Mouse (Mus musculus) liver, embryonic 16.5 days (tissue): Measurements from ENCODE around the gene Cbx7. TPM values are rescaled to one million over a fixed set of nuclear protein-coding genes. Genes with fewer than 3 reads are reported as not detected.
A peak's percentile ranks its signal among the peaks of the same experiment; 100 is the strongest.

Experiments used
- ATAC-seq: fragments of 200-750 bp; cut with Nextera tagmentation; 2 replicates; pipeline ENCODE4 v1.8.0; 2017; ENCODE audit warnings: low read depth, mild to moderate bottlenecking, moderate number of reproducible peaks, moderate library complexity
- H3K27ac ChIP-seq: fragments of 300-500 bp; sonication (generic); 2 replicates; pipeline ENCODE4 v1.5.1; 2014; ENCODE audit warnings: mild to moderate bottlenecking, low read length
- H3K27me3 ChIP-seq: fragments of 300-500 bp; sonication (generic); 2 replicates; pipeline ENCODE4 v1.6.1; 2014; ENCODE audit warnings: low read depth, low read length, mixed read lengths; ENCODE audit not compliant: control insufficient read depth, insufficient read depth
- H3K36me3 ChIP-seq: fragments of 300-500 bp; sonication (generic); 2 replicates; pipeline ENCODE4 v1.6.1; 2014; ENCODE audit warnings: mild to moderate bottlenecking; ENCODE audit not compliant: control insufficient read depth, insufficient read depth
- H3K4me1 ChIP-seq: fragments of 300-500 bp; sonication (generic); 2 replicates; pipeline ENCODE4 v1.6.1; 2014; ENCODE audit warnings: low read depth, low read length, mixed read lengths; ENCODE audit not compliant: control insufficient read depth
- H3K4me2 ChIP-seq: fragments of 300-500 bp; sonication (generic); 2 replicates; pipeline ENCODE4 v1.6.1; 2014; ENCODE audit warnings: low read depth, low read length, mixed read lengths
- H3K4me3 ChIP-seq: fragments of 300-500 bp; sonication (generic); 2 replicates; pipeline ENCODE4 v1.5.1; 2014; ENCODE audit warnings: low read depth, mild to moderate bottlenecking, low read length
- H3K9ac ChIP-seq: fragments of 300-500 bp; sonication (generic); 2 replicates; pipeline ENCODE4 v1.6.1; 2014; ENCODE audit warnings: low read depth, low read length
- H3K9me3 ChIP-seq: fragments of 300-500 bp; sonication (generic); replicated peaks from 2 replicates; pipeline ENCODE4 v1.6.1; 2016; ENCODE audit warnings: low read length; ENCODE audit not compliant: control insufficient read depth
- WGBS: fragments of 180-500 bp; shearing (Covaris S2); extraction: QIAGEN DNeasy Blood & Tissue Kit; methylation state at CpG from one replicate; pipeline ENCODE4 v1.1.7; 2014; ENCODE audit not compliant: insufficient replicate concordance; 5-methylcytosine and 5-hydroxymethylcytosine counted together
- polyA plus RNA-seq: library from polyadenylated mRNA; unstranded; fragments of >200 nt; fragmentation: Nextera tagmentation; extraction: Ambion mirVana; gene quantifications from 2 replicates; pipeline ENCODE4 v1.2.1, GENCODE M21; 2015

Gene Cbx7
- polyA plus RNA-seq, 1 experiment from 2014 or later, result 1.2 TPM

- Histone ChIP-seq H3K27me3 (peaks cover 60% of the 10 kb centered on the region), H3K36me3 (no peaks in the 10 kb centered on the region), H3K4me2 (peak overlapping the region; percentile 71), H3K4me1 (no peaks in the 10 kb centered on the region; the same call in none of the 2 replicates), H3K27ac (no peak overlapping the region), H3K4me3 (peak overlapping the region; percentile 54), H3K9ac (peak overlapping the region; percentile 41), H3K9me3 (no peaks in the 10 kb centered on the region)
- peak; percentile 43; the same call in 1 of the 2 replicates for ATAC-seq
- 0% methylated on average over 33 of the region's 36 CpGs for WGBS
Measured at GRCm38 (mm10) chr15:80013256-80014030, 42.5 kb upstream of the Cbx7 start.

GRCm38 (mm10) chr15:80012527-80013201 is 41.7 kb upstream of the Cbx7 start:
- no peaks in the 10 kb centered on the region for H3K36me3 ChIP-seq
- peaks cover 60% of the 10 kb centered on the region for H3K27me3 ChIP-seq
- peak overlapping the region; percentile 54 for H3K4me3 ChIP-seq
- peak; percentile 61; the same call in 1 of the 2 replicates for ATAC-seq
- no peak overlapping the region for H3K27ac ChIP-seq
- WGBS, result under 1% methylated on average over 53 of the region's 60 CpGs
- peak overlapping the region; percentile 71 for H3K4me2 ChIP-seq
- no peaks in the 10 kb centered on the region; the same call in none of the 2 replicates for H3K4me1 ChIP-seq
- H3K9me3 ChIP-seq, result no peaks in the 10 kb centered on the region
- peak overlapping the region; percentile 28 for H3K9ac ChIP-seq

GRCm38 (mm10) chr15:80011778-80012526 is 41.0 kb upstream of the Cbx7 start:
- ATAC-seq, result peak; percentile 18; the same call in 1 of the 2 replicates
- peak overlapping the region; percentile 25; the same call in 1 of the 2 replicates for H3K9ac ChIP-seq
- H3K9me3 ChIP-seq, result no peaks in the 10 kb centered on the region
- H3K4me2 ChIP-seq, result peak overlapping the region; percentile 71
- peaks cover 60% of the 10 kb centered on the region for H3K27me3 ChIP-seq
- WGBS, result 2% methylated on average over 51 of the region's 56 CpGs
- H3K27ac ChIP-seq, result no peak overlapping the region
- H3K4me1 ChIP-seq, result no peaks in the 10 kb centered on the region; the same call in none of the 2 replicates
- no peaks in the 10 kb centered on the region for H3K36me3 ChIP-seq
- H3K4me3 ChIP-seq, result peak overlapping the region; percentile 54

GRCm38 (mm10) chr15:80011194-80011593 is 40.3 kb upstream of the Cbx7 start:
- no peaks in the 10 kb centered on the region; the same call in none of the 2 replicates for H3K4me1 ChIP-seq
- no peak overlapping the region for H3K27ac ChIP-seq
- WGBS, result 21% methylated on average over 6 of the region's 6 CpGs
- H3K4me3 ChIP-seq, result no peak overlapping the region
- H3K4me2 ChIP-seq, result no peak overlapping the region
- no peak overlapping the region for H3K9ac ChIP-seq
- no peaks in the 10 kb centered on the region for H3K36me3 ChIP-seq
- peaks cover 58% of the 10 kb centered on the region for H3K27me3 ChIP-seq
- ATAC-seq, result no peak
- H3K9me3 ChIP-seq, result no peaks in the 10 kb centered on the region

- no peak overlapping the region for H3K9ac ChIP-seq
- H3K4me2 ChIP-seq, result no peak overlapping the region
- H3K27ac ChIP-seq, result no peak overlapping the region
- WGBS, result 56% methylated on average over 7 of the region's 7 CpGs
- H3K4me3 ChIP-seq, result no peak overlapping the region
- no peaks in the 10 kb centered on the region for H3K9me3 ChIP-seq
- no peak for ATAC-seq
- H3K27me3 ChIP-seq, result peaks cover 48% of the 10 kb centered on the region
- no peaks in the 10 kb centered on the region for H3K36me3 ChIP-seq
- H3K4me1 ChIP-seq, result peaks cover 2% of the 10 kb centered on the region
Measured at GRCm38 (mm10) chr15:80010182-80010558, 39.3 kb upstream of the Cbx7 start.

- 58% methylated on average over 11 of the region's 12 CpGs for WGBS
- no peaks in the 10 kb centered on the region for H3K36me3 ChIP-seq
- no peak for ATAC-seq
- H3K27ac ChIP-seq, result no peak overlapping the region
- peaks cover 42% of the 10 kb centered on the region for H3K27me3 ChIP-seq
- no peak overlapping the region for H3K4me3 ChIP-seq
- H3K4me2 ChIP-seq, result no peak overlapping the region
- no peak overlapping the region for H3K9ac ChIP-seq
- no peaks in the 10 kb centered on the region for H3K9me3 ChIP-seq
- peaks cover 2% of the 10 kb centered on the region for H3K4me1 ChIP-seq
Measured at GRCm38 (mm10) chr15:80009421-80010181, 38.7 kb upstream of the Cbx7 start.

- Histone ChIP-seq H3K4me2 (no peak overlapping the region), H3K9ac (no peak overlapping the region), H3K4me1 (peaks cover 2% of the 10 kb centered on the region), H3K4me3 (no peak overlapping the region), H3K27me3 (peaks cover 30% of the 10 kb centered on the region), H3K27ac (no peak overlapping the region), H3K36me3 (no peaks in the 10 kb centered on the region), H3K9me3 (no peaks in the 10 kb centered on the region)
- ATAC-seq, result no peak
- 74% methylated on average over 6 of the region's 6 CpGs for WGBS
Measured at GRCm38 (mm10) chr15:80008461-80008860, 37.5 kb upstream of the Cbx7 start.

GRCm38 (mm10) chr15:80006156-80006555 is 35.2 kb upstream of the Cbx7 start:
- Histone ChIP-seq H3K4me3 (no peak overlapping the region), H3K4me1 (peaks cover 2% of the 10 kb centered on the region), H3K4me2 (no peak overlapping the region), H3K36me3 (no peaks in the 10 kb centered on the region), H3K9ac (no peak overlapping the region), H3K27ac (no peak overlapping the region), H3K27me3 (peaks cover 7% of the 10 kb centered on the region), H3K9me3 (no peaks in the 10 kb centered on the region)
- WGBS, result 15% methylated on average over 7 of the region's 7 CpGs
- ATAC-seq, result no peak
